Mouse (Mus musculus) CH12.LX (cell line): ENCODE measurements around the gene Lbp. TPM values are rescaled to one million over a fixed set of nuclear protein-coding genes. Genes with fewer than 3 reads are reported as not detected.

Experiments
- DNase-seq: peaks from one replicate; pipeline ENCODE4 v3.0.0-alpha.2; 2013; ENCODE audit errors: extremely low read depth
- H3K27ac ChIP-seq: 2 replicates; pipeline ENCODE4 v1.5.1; 2012; ENCODE audit warnings: low read depth, mild to moderate bottlenecking, control low read depth, moderate library complexity; ENCODE audit not compliant: insufficient read depth
- H3K27me3 ChIP-seq: replicated peaks from 2 replicates; pipeline ENCODE3; 2012; ENCODE audit warnings: inconsistent platforms
- H3K36me3 ChIP-seq, 2 experiments: replicated peaks in 1 of 2; 2 replicates each; pipeline versions ENCODE3 to v1.6.1; 2012; ENCODE audit warnings: inconsistent platforms in 1 of 2, low read length in 1 of 2, mild to moderate bottlenecking in 1 of 2, mixed read lengths in 1 of 2, moderate library complexity in 1 of 2; ENCODE audit not compliant: control insufficient read depth in 1 of 2, insufficient read depth in 1 of 2
- H3K4me1 ChIP-seq, 2 experiments: 2 replicates each; pipeline ENCODE4 v1.6.1; 2012; ENCODE audit warnings: inconsistent platforms in 1 of 2, moderate library complexity in 1 of 2; ENCODE audit not compliant: insufficient read depth in 2 of 2, control insufficient read depth in 1 of 2
- H3K4me2 ChIP-seq: 2 replicates; pipeline ENCODE4 v1.6.1; 2012; ENCODE audit warnings: low read depth, mild to moderate bottlenecking, control low read depth; ENCODE audit not compliant: poor library complexity, insufficient read depth, severe bottlenecking
- H3K4me3 ChIP-seq, 3 experiments: fragments of 150-350 bp in 1 of 3; sonication (generic) in 1 of 3; replicated peaks in 1 of 3; 2 replicates each; pipeline versions ENCODE3 to v1.5.1; 2011 to 2012; ENCODE audit warnings: low read depth in 2 of 3, low read length in 2 of 3, mild to moderate bottlenecking in 2 of 3, moderate library complexity in 2 of 3, control low read depth in 1 of 3, improper control_type of control experiment in 1 of 3, inconsistent platforms in 1 of 3, mixed read lengths in 1 of 3; ENCODE audit not compliant: poor library complexity in 1 of 3
- H3K79me2 ChIP-seq: replicated peaks from 2 replicates; pipeline ENCODE4 v1.6.1; 2012; ENCODE audit warnings: mild to moderate bottlenecking, moderate library complexity; ENCODE audit not compliant: control insufficient read depth, poor library complexity, insufficient read depth, severe bottlenecking; ENCODE audit errors: extremely low read depth
- H3K9ac ChIP-seq: 2 replicates; pipeline ENCODE4 v1.6.1; 2012; ENCODE audit warnings: low read depth, mild to moderate bottlenecking, control low read depth, moderate library complexity; ENCODE audit not compliant: insufficient read depth
- H3K9me3 ChIP-seq: replicated peaks from 2 replicates; pipeline ENCODE3; 2012; ENCODE audit warnings: low read length, inconsistent platforms, mixed read lengths
- BHLHE40 ChIP-seq: IDR thresholded peaks from 2 replicates; pipeline ENCODE4 v1.6.1; 2011; ENCODE audit warnings: mild to moderate bottlenecking, low read depth, low read length, improper control_type of control experiment
- CHD1 ChIP-seq: IDR thresholded peaks from 2 replicates; pipeline ENCODE4 v1.6.1; 2012; ENCODE audit warnings: low read depth, low read length, improper control_type of control experiment, inconsistent platforms
- CHD2 ChIP-seq: IDR thresholded peaks from 2 replicates; pipeline ENCODE4 v1.6.1; 2011; ENCODE audit warnings: low read length, improper control_type of control experiment
- CTCF ChIP-seq, 2 experiments: IDR thresholded peaks in 1 of 2; conservative IDR thresholded peaks in 1 of 2; 2 replicates each; pipeline ENCODE4 v1.5.1; 2011 to 2012; ENCODE audit warnings: low read depth in 2 of 2, low read length in 2 of 2, improper control_type of control experiment in 1 of 2, inconsistent platforms in 1 of 2, mild to moderate bottlenecking in 1 of 2, moderate library complexity in 1 of 2
- EP300 ChIP-seq: IDR thresholded peaks from 2 replicates; pipeline ENCODE4 v1.6.1; 2011; ENCODE audit warnings: low read length, improper control_type of control experiment
- ETS1 ChIP-seq: conservative IDR thresholded peaks from 2 replicates; pipeline ENCODE4 v1.6.1; 2012; ENCODE audit warnings: low read depth, mild to moderate bottlenecking, inconsistent platforms, low read length, improper control_type of control experiment, moderate library complexity
- GABPA ChIP-seq: IDR thresholded peaks from 2 replicates; pipeline ENCODE4 v1.6.1; 2012; ENCODE audit warnings: low read depth, low read length, improper control_type of control experiment, inconsistent platforms; ENCODE audit not compliant: insufficient replicate concordance
- HCFC1 ChIP-seq: IDR thresholded peaks from 2 replicates; pipeline ENCODE4 v1.6.1; 2012; ENCODE audit warnings: low read depth, mild to moderate bottlenecking, inconsistent platforms, low read length, improper control_type of control experiment
- MAFK ChIP-seq: IDR thresholded peaks from 2 replicates; pipeline ENCODE4 v1.6.1; 2011; ENCODE audit warnings: low read length, improper control_type of control experiment; ENCODE audit not compliant: insufficient replicate concordance
- MAX ChIP-seq: IDR thresholded peaks from 2 replicates; pipeline ENCODE4 v1.6.1; 2011; ENCODE audit warnings: low read length, improper control_type of control experiment
- MEF2A ChIP-seq: IDR thresholded peaks from 2 replicates; pipeline ENCODE4 v1.6.1; 2014; ENCODE audit warnings: low read depth, mild to moderate bottlenecking, inconsistent platforms, low read length, improper control_type of control experiment, borderline replicate concordance
- NELFE ChIP-seq: IDR thresholded peaks from 2 replicates; pipeline ENCODE4 v1.6.1; 2011; ENCODE audit warnings: low read depth, low read length, improper control_type of control experiment
- PAX5 ChIP-seq: IDR thresholded peaks from 2 replicates; pipeline ENCODE4 v1.6.1; 2012; ENCODE audit warnings: low read length, inconsistent platforms, mixed read lengths
- POLR2A ChIP-seq: IDR thresholded peaks from 2 replicates; pipeline ENCODE4 v1.6.1; 2011; ENCODE audit warnings: low read depth, mild to moderate bottlenecking, improper control_type of control experiment, low read length
- POLR2AphosphoS2 ChIP-seq: IDR thresholded peaks from 2 replicates; pipeline ENCODE4 v1.6.1; 2011; ENCODE audit warnings: low read depth, low read length, improper control_type of control experiment
- RAD21 ChIP-seq: IDR thresholded peaks from 2 replicates; pipeline ENCODE4 v1.6.1; 2011; ENCODE audit warnings: low read depth, mild to moderate bottlenecking, low read length, improper control_type of control experiment, moderate library complexity
- RCOR1 ChIP-seq: conservative IDR thresholded peaks from 2 replicates; pipeline ENCODE4 v1.6.1; 2012; ENCODE audit warnings: low read depth, mild to moderate bottlenecking, inconsistent platforms, low read length, improper control_type of control experiment
- TBP ChIP-seq: conservative IDR thresholded peaks from 2 replicates; pipeline ENCODE4 v1.6.1; 2011; ENCODE audit warnings: low read depth, low read length, improper control_type of control experiment
- USF1 ChIP-seq: IDR thresholded peaks from 2 replicates; pipeline ENCODE4 v1.6.1; 2014; ENCODE audit warnings: low read depth, mild to moderate bottlenecking, inconsistent platforms, low read length, improper control_type of control experiment
- USF2 ChIP-seq: conservative IDR thresholded peaks from 2 replicates; pipeline ENCODE4 v1.6.1; 2011; ENCODE audit warnings: low read depth, low read length, improper control_type of control experiment
- ZKSCAN1 ChIP-seq: IDR thresholded peaks from 2 replicates; pipeline ENCODE4 v1.6.1; 2012; ENCODE audit warnings: low read depth, inconsistent platforms, low read length, improper control_type of control experiment, borderline replicate concordance
- ZNF384 ChIP-seq: IDR thresholded peaks from 2 replicates; pipeline ENCODE4 v1.6.1; 2012; ENCODE audit warnings: low read depth, low read length, improper control_type of control experiment, inconsistent platforms
- dilution Hi-C: fragments of 300-500 bp; cut with MboI; formaldehyde crosslinking; loops from 2 replicates; pipeline ENCODE4 v1.14.3; 2020; ENCODE audit warnings: low sequenced_read_pairs; ENCODE audit not compliant: extremely low pct_unique_long_range_greater_than_20kb, extremely low pct_ligation_motif_present
- in situ Hi-C: fragments of 300-500 bp; cut with MboI; formaldehyde crosslinking; loops from 3 replicates; pipeline ENCODE4 v1.14.3; 2019; ENCODE audit warnings: low sequenced_read_pairs, low pct_ligation_motif_present, low pct_unique_long_range_greater_than_20kb, mixed read lengths
- polyA plus RNA-seq: library from polyadenylated mRNA; unstranded; fragments of >175 nt; gene quantifications from 2 replicates; pipeline ENCODE4 v1.2.1, GENCODE M21; 2012; ENCODE audit warnings: low read depth; ENCODE audit not compliant: insufficient read length
- total RNA-seq, 2 experiments: library from RNA; depleted of rRNA; stranded (reverse); fragments of 300-350 nt in 1 of 2; fragments of >200 nt in 1 of 2; gene quantifications; 2 replicates each; pipeline ENCODE4 v1.2.3; 2012 to 2014

Gene Lbp
- total and polyA plus RNA-seq, 3 experiments = 0.04 to 0.27 TPM; not detected in 1

GRCm38 (mm10) chr2:158339948-158340564 is 33.8 kb downstream of the Lbp start (continued):
- TF ChIP-seq TBP (no peak), BHLHE40 (no peak), CHD1 (no peak), EP300 (no peak), PAX5 (no peak), MEF2A (peak; percentile 44; the same call in 1 of the 2 replicates), RCOR1 (no peak), POLR2A (no peak), CHD2 (no peak), ETS1 (no peak), RAD21 (peak; percentile 90), CTCF (conservative IDR thresholded peaks at IDR 0.05 in 1 of 2, IDR thresholded peaks at IDR 0.05 in 1 of 2; ENCODE audit: low read depth in 2 of 2, low read length in 2 of 2) (peak; percentile 78 to 96), GABPA (no peak), NELFE (peak; percentile 45; the same call in 1 of the 2 replicates), USF2 (no peak), MAX (no peak), HCFC1 (no peak), USF1 (no peak), POLR2AphosphoS2 (no peak), MAFK (no peak)
- TF ChIP-seq, all 38 proteins: peak for 7

GRCm38 (mm10) chr2:158341324-158341723 is 35.0 kb downstream of the Lbp start:
- H3K4me3 ChIP-seq = no peak overlapping the region
- peaks cover 3% of the 10 kb centered on the region in 2 experiments; a peak in 2 of 4 replicates for H3K4me1 ChIP-seq
- no peak for DNase-seq
- no peak overlapping the region for H3K27ac ChIP-seq
- no peaks in the 10 kb centered on the region for H3K36me3 ChIP-seq
- TF ChIP-seq ZNF384 (no peak), ZKSCAN1 (no peak), MAX (no peak)
- in situ Hi-C loops (loop anchor here (5.0 kb wide), 1 partner anchor 59 kb away; no protein-coding TSS in a partner anchor), dilution Hi-C loops (no loop called here)
- no peaks in the 10 kb centered on the region for H3K9me3 ChIP-seq
- no peak overlapping the region for H3K9ac ChIP-seq
- no peaks in the 10 kb centered on the region for H3K79me2 ChIP-seq
- H3K27me3 ChIP-seq = peaks cover 36% of the 10 kb centered on the region
- H3K4me2 ChIP-seq = no peak overlapping the region
